Mouse (Mus musculus) spleen, adult 2 months (tissue): ENCODE results near the gene Lamc3.

Source experiments
- CTCF ChIP-seq: fragments of 200-500 bp; IDR thresholded peaks from 2 replicates; pipeline ENCODE4 v1.5.1; 2011; ENCODE audit warnings: mild to moderate bottlenecking, inconsistent platforms; ENCODE audit not compliant: insufficient read depth, insufficient read length, insufficient replicate concordance; ENCODE audit errors: extremely low read depth
- POLR2A ChIP-seq: fragments of 200-500 bp; IDR thresholded peaks from 2 replicates; pipeline ENCODE4 v1.6.1; 2011; ENCODE audit warnings: low read depth, low read length, inconsistent platforms

GRCm38 (mm10) chr2:31965110-31965509 lies 78.0 kb downstream of the Lamc3 start:
- TF ChIP-seq POLR2A, result no peak
- peak; percentile 58; the same call in 1 of the 2 replicates for TF ChIP-seq CTCF
